Comparison of ENCODE assay signal across 9 mouse cellular contexts in the genomic region with DNA sequence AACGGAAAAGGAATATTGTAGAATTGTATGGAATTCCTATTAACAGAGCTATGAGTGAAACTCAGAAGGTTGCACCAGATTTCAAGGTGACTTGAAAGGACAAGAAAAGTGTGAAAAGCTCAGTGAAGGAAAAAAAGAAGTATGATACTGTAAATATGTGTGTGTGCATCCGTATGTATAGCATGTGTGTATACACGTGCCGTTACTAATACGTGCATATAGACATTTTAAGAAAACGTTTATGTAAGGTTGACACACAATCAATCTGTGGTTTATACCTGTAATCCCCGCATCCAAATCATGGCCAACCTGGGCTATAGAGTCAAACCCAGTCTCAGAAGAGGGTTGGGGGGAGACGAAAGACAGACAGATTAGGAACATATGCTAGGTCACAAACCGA. TPM values are rescaled to one million over a fixed set of nuclear protein-coding genes. Genes with fewer than 3 reads are reported as not detected.
DNase-seq lines count a peak whose midpoint lies in the region; ATAC-seq and TF ChIP-seq lines count a peak whose summit lies in the region.
"Had no signal": no experiment of that assay in that cellular context is flagged by ENCODE, and none has a peak within 500 bp of the region (broad histone marks: within the 10 kb centered on the region; RNA-seq: fewer than 3 reads in every experiment).

No protein-coding gene starts in this region.

- no peak for TF ChIP-seq EP300 in ES-Bruce4 (IDR thresholded peaks at IDR 0.05; ENCODE audit: insufficient read depth, low read depth, low read length)

- H3K27ac ChIP-seq in heart, embryonic 13.5 days (replicated peaks) = peak overlapping the region; percentile 98
- H3K27ac ChIP-seq in ES-Bruce4 (ENCODE audit: insufficient read depth, low read length) (no peak overlapping the region), macrophage (peak overlapping the region; percentile 95)
- H3K27ac ChIP-seq in hindbrain, embryonic 10.5 days = peak overlapping the region; percentile 98

- peaks cover 43% of the 10 kb centered on the region for H3K79me2 ChIP-seq in macrophage (ENCODE audit: inconsistent target)

- H3K9ac ChIP-seq in heart, embryonic 13.5 days = peak overlapping the region; percentile 95
- H3K9ac ChIP-seq in ES-Bruce4 (ENCODE audit: low read depth, poor library complexity, severe bottlenecking) = peak overlapping the region; percentile 85

- ATAC-seq in heart, embryonic 13.5 days (ENCODE audit: extremely low read depth, insufficient number of reproducible peaks, low FRiP score, low TSS enrichment) = no peak

- no peak for DNase-seq in heart, postnatal 36 days
- no peak for DNase-seq in hindbrain, embryonic 10.5 days (ENCODE audit: low spot score)
- DNase-seq in embryo, embryonic 10 days (ENCODE audit: low spot score) = no peak
- DNase-seq in adrenal gland, postnatal 25 days = no peak
- no peak for DNase-seq in frontal cortex, postnatal 14 days (ENCODE audit: low spot score in 2 of 2)

- peak overlapping the region; percentile 87 for H3K4me2 ChIP-seq in heart, embryonic 13.5 days

- H3K4me1 ChIP-seq in heart, embryonic 13.5 days = peaks cover 24% of the 10 kb centered on the region
- H3K4me1 ChIP-seq in ES-Bruce4 (ENCODE audit: control insufficient read depth, insufficient read depth, low read length) = peaks cover 4% of the 10 kb centered on the region
- peaks cover 24% of the 10 kb centered on the region for H3K4me1 ChIP-seq in hindbrain, embryonic 10.5 days (replicated peaks)

- no peak for TF ChIP-seq POLR2A in ES-Bruce4 (IDR thresholded peaks at IDR 0.05; ENCODE audit: insufficient read depth, low read length)

- no peaks in the 10 kb centered on the region for H3K27me3 ChIP-seq in heart, embryonic 13.5 days (replicated peaks)
- no peaks in the 10 kb centered on the region for H3K27me3 ChIP-seq in ES-Bruce4 (ENCODE audit: control insufficient read depth, insufficient read depth, low read length, poor library complexity, severe bottlenecking)
- no peaks in the 10 kb centered on the region for H3K27me3 ChIP-seq in hindbrain, embryonic 10.5 days (ENCODE audit: insufficient read depth, poor library complexity, severe bottlenecking)

- no peaks in the 10 kb centered on the region for H3K36me3 ChIP-seq in heart, embryonic 13.5 days
- H3K36me3 ChIP-seq in ES-Bruce4 (ENCODE audit: control insufficient read depth, insufficient read depth, low read length, poor library complexity, severe bottlenecking) (no peaks in the 10 kb centered on the region), macrophage (ENCODE audit: inconsistent target) (no peaks in the 10 kb centered on the region)
- H3K36me3 ChIP-seq in hindbrain, embryonic 10.5 days = peaks cover 16% of the 10 kb centered on the region

- H3K9me3 ChIP-seq in heart, embryonic 13.5 days = peaks cover 5% of the 10 kb centered on the region; the same call in 1 of the 2 replicates
- no peaks in the 10 kb centered on the region for H3K9me3 ChIP-seq in ES-Bruce4 (replicated peaks; ENCODE audit: control insufficient read depth, insufficient read depth, low read length, poor library complexity, severe bottlenecking)
- H3K9me3 ChIP-seq in hindbrain, embryonic 10.5 days = peaks cover 4% of the 10 kb centered on the region; the same call in 1 of the 2 replicates

- intact Hi-C loops in heart, postnatal 36 days (cut with DNase I) = loop anchor here (2.0 kb wide), 1 partner anchor 66 kb away; the partner anchor contains the start of gene Ddx56

- WGBS in heart, embryonic 13.5 days = 26% methylated on average over 9 of the region's 9 CpGs
- 27% methylated on average over 9 of the region's 9 CpGs for WGBS in hindbrain, embryonic 10.5 days
- WGBS in macrophage (ENCODE audit: missing documents) = 33% methylated on average over 9 of the region's 9 CpGs

- H3K4me3 ChIP-seq in heart, embryonic 13.5 days = peak overlapping the region; percentile 98
- H3K4me3 ChIP-seq in ES-Bruce4 (ENCODE audit: low read depth, low read length) = peak overlapping the region; percentile 76; the same call in 1 of the 2 replicates
- peak overlapping the region; percentile 100 for H3K4me3 ChIP-seq in hindbrain, embryonic 10.5 days
- peak overlapping the region; percentile 92 for H3K4me3 ChIP-seq in macrophage (ENCODE audit: inconsistent target)

- TF ChIP-seq CTCF in ES-Bruce4 (IDR thresholded peaks at IDR 0.05; ENCODE audit: low read depth, low read length) = no peak

RNA-seq across cellular contexts. Expression of gene Nudcd3, which starts 0.4 kb away (rescaled TPM):
- 30.1 and 33.2 TPM in 2 replicates for polyA plus RNA-seq in heart, embryonic 13.5 days (2015; fragmentation: Nextera tagmentation; extraction: Ambion mirVana)
- total RNA-seq in heart, postnatal 36 days (2021) = 10 to 100 TPM; 61.2 to 64.6 TPM
- polyA plus RNA-seq in ES-Bruce4 (2011; ENCODE audit: insufficient read depth, insufficient read length, low read depth, missing spikeins) (77.6 and 78.2 TPM in 2 replicates), macrophage (2018) (26.1 to 35.2 TPM (median 27.7 TPM) in 3 replicates)
- polyA plus RNA-seq in hindbrain, embryonic 10.5 days (2016; fragmentation: Nextera tagmentation; extraction: Ambion mirVana) = 45.1 and 49.0 TPM in 2 replicates
- 10 to 100 TPM; 19.3 to 84.8 (median 53.6) TPM for total RNA-seq in macrophage (2018; cell fraction: chromatin; rRNA removed)
- 10 to 100 TPM; 25.6 to 47.7 (median 34.1) TPM for total RNA-seq in macrophage (2018; cell fraction: cytosol; rRNA removed)
- 10 to 100 TPM; 25.3 to 73.9 (median 51.4) TPM for total RNA-seq in macrophage (2018; cell fraction: nucleus; rRNA removed)
- total RNA-seq in adrenal gland, postnatal 25 days (2021) = 59.0 and 63.1 TPM in 2 replicates

RNA-seq across cellular contexts. Expression of gene A730071L15Rik, which starts 0.7 kb away (rescaled TPM):
- 0.32 and 0.55 TPM in 2 replicates for polyA plus RNA-seq in heart, embryonic 13.5 days (2015; fragmentation: Nextera tagmentation; extraction: Ambion mirVana)
- not detected for total RNA-seq in heart, postnatal 36 days (2021)
- 0.41 and 0.49 TPM in 2 replicates for polyA plus RNA-seq in ES-Bruce4 (2011; ENCODE audit: insufficient read depth, insufficient read length, low read depth, missing spikeins)
- 0.41 and 0.54 TPM in 2 replicates for polyA plus RNA-seq in hindbrain, embryonic 10.5 days (2016; fragmentation: Nextera tagmentation; extraction: Ambion mirVana)
- 1 to 10 TPM in 2 of 26 experiments, under 1 TPM in 6, not detected in 18; 0.41 to 1.2 (median 0.67) TPM for total RNA-seq in macrophage (2018; cell fraction: chromatin; rRNA removed)
- total RNA-seq in macrophage (2018; cell fraction: cytosol; rRNA removed) = under 1 TPM in 3 of 26 experiments, not detected in 23; 0.09 to 0.17 (median 0.10) TPM
- 1 to 10 TPM in 5 of 26 experiments, under 1 TPM in 11, not detected in 10; 0.29 to 2.1 (median 0.58) TPM for total RNA-seq in macrophage (2018; cell fraction: nucleus; rRNA removed)
- polyA plus RNA-seq in macrophage (2018) = not detected in 3 replicates
- 0.39 TPM in 1 of 2 replicates, not detected in the other for total RNA-seq in adrenal gland, postnatal 25 days (2021)

RNA-seq across cellular contexts. Expression of gene Npc1l1, which starts 29.4 kb away (rescaled TPM):
- polyA plus RNA-seq in heart, embryonic 13.5 days (2015; fragmentation: Nextera tagmentation; extraction: Ambion mirVana) = not detected in 2 replicates
- total RNA-seq in heart, postnatal 36 days (2021) = under 1 TPM in 1 of 2 experiments, not detected in 1; 0.08 TPM
- polyA plus RNA-seq in ES-Bruce4 (2011; ENCODE audit: insufficient read depth, insufficient read length, low read depth, missing spikeins) = 0.45 and 0.75 TPM in 2 replicates
- polyA plus RNA-seq in hindbrain, embryonic 10.5 days (2016; fragmentation: Nextera tagmentation; extraction: Ambion mirVana) = 0.04 TPM in 1 of 2 replicates, not detected in the other
- under 1 TPM in 14 of 26 experiments, not detected in 12; 0.12 to 0.39 (median 0.23) TPM for total RNA-seq in macrophage (2018; cell fraction: chromatin; rRNA removed)
- not detected for total RNA-seq in macrophage (2018; cell fraction: cytosol; rRNA removed)
- total RNA-seq in macrophage (2018; cell fraction: nucleus; rRNA removed) = under 1 TPM in 11 of 26 experiments, not detected in 15; 0.06 to 0.32 (median 0.16) TPM
- 0.03 TPM in 1 of 3 replicates, not detected in the others for polyA plus RNA-seq in macrophage (2018)
- total RNA-seq in adrenal gland, postnatal 25 days (2021) = not detected in 2 replicates
- total RNA-seq: neutrophil, adult 5-6 weeks had no signal
